Mouse (Mus musculus): ENCODE measurements around the gene Ylpm1. TPM values are rescaled to one million over a fixed set of nuclear protein-coding genes. Genes with fewer than 3 reads are reported as not detected.
A peak's percentile ranks its signal among the peaks of the same experiment; 100 is the strongest.

Ylpm1 gene
- polyA plus RNA-seq, 1 experiment from 2014 or later, result 47.8 TPM

- H3K36me3 ChIP-seq (replicated peaks), result no peaks in the 10 kb centered on the region
- H3K9me3 ChIP-seq, result no peaks in the 10 kb centered on the region
- H3K4me1 ChIP-seq, result peaks cover 3% of the 10 kb centered on the region
- H3K4me2 ChIP-seq, result no peak overlapping the region
- H3K27ac ChIP-seq, result no peak overlapping the region
- no peak overlapping the region for H3K4me3 ChIP-seq (replicated peaks)
- 86% methylated on average over 7 of the region's 7 CpGs for WGBS
- no peaks in the 10 kb centered on the region for H3K27me3 ChIP-seq
- no peak for ATAC-seq (ENCODE audit: low FRiP score)
- H3K9ac ChIP-seq, result no peak overlapping the region
These were observed 99.7 kb downstream of the Ylpm1 start for GRCm38 (mm10) chr12:85095859-85096258.

- no peaks in the 10 kb centered on the region for H3K9me3 ChIP-seq
- no peaks in the 10 kb centered on the region for H3K36me3 ChIP-seq (replicated peaks)
- no peaks in the 10 kb centered on the region for H3K27me3 ChIP-seq
- H3K4me3 ChIP-seq (replicated peaks), result no peak overlapping the region
- 61% methylated on average over 14 of the region's 14 CpGs for WGBS
- H3K4me2 ChIP-seq, result no peak overlapping the region
- ATAC-seq (ENCODE audit: low FRiP score), result no peak
- H3K9ac ChIP-seq, result no peak overlapping the region
- H3K27ac ChIP-seq, result no peak overlapping the region
- H3K4me1 ChIP-seq, result no peaks in the 10 kb centered on the region
These were observed 104.9 kb downstream of the Ylpm1 start for GRCm38 (mm10) chr12:85101001-85101400.

GRCm38 (mm10) chr12:85101521-85102106 is 105.5 kb downstream of the Ylpm1 start:
- H3K27ac ChIP-seq, result no peak overlapping the region
- no peak for ATAC-seq (ENCODE audit: low FRiP score)
- H3K4me3 ChIP-seq (replicated peaks), result no peak overlapping the region
- H3K4me1 ChIP-seq, result peaks cover 6% of the 10 kb centered on the region
- no peak overlapping the region for H3K9ac ChIP-seq
- WGBS, result 76% methylated on average over 5 of the region's 5 CpGs
- no peaks in the 10 kb centered on the region for H3K27me3 ChIP-seq
- H3K36me3 ChIP-seq (replicated peaks), result no peaks in the 10 kb centered on the region
- H3K9me3 ChIP-seq, result no peaks in the 10 kb centered on the region
- H3K4me2 ChIP-seq, result no peak overlapping the region

- H3K27me3 ChIP-seq, result no peaks in the 10 kb centered on the region
- H3K36me3 ChIP-seq (replicated peaks), result no peaks in the 10 kb centered on the region
- H3K4me1 ChIP-seq, result peaks cover 7% of the 10 kb centered on the region
- no peak overlapping the region for H3K4me2 ChIP-seq
- H3K4me3 ChIP-seq (replicated peaks), result no peak overlapping the region
- WGBS, result 83% methylated on average over 8 of the region's 8 CpGs
- H3K9me3 ChIP-seq, result no peaks in the 10 kb centered on the region
- no peak overlapping the region for H3K27ac ChIP-seq
- H3K9ac ChIP-seq, result no peak overlapping the region
- no peak for ATAC-seq (ENCODE audit: low FRiP score)
These were observed 107.0 kb downstream of the Ylpm1 start for GRCm38 (mm10) chr12:85103096-85103495.

GRCm38 (mm10) chr12:85104789-85105188 is 108.7 kb downstream of the Ylpm1 start:
- no peaks in the 10 kb centered on the region for H3K36me3 ChIP-seq (replicated peaks)
- H3K4me3 ChIP-seq (replicated peaks), result no peak overlapping the region
- no peak overlapping the region for H3K4me2 ChIP-seq
- no peaks in the 10 kb centered on the region for H3K9me3 ChIP-seq
- ATAC-seq (ENCODE audit: low FRiP score), result no peak
- 83% methylated on average over 8 of the region's 8 CpGs for WGBS
- H3K9ac ChIP-seq, result no peak overlapping the region
- H3K27me3 ChIP-seq, result no peaks in the 10 kb centered on the region
- peaks cover 14% of the 10 kb centered on the region for H3K4me1 ChIP-seq
- no peak overlapping the region for H3K27ac ChIP-seq

GRCm38 (mm10) chr12:85106292-85106691 is 110.2 kb downstream of the Ylpm1 start:
- Histone ChIP-seq H3K9me3 (no peaks in the 10 kb centered on the region), H3K9ac (no peak overlapping the region), H3K27me3 (no peaks in the 10 kb centered on the region), H3K36me3 (replicated peaks) (no peaks in the 10 kb centered on the region), H3K4me3 (replicated peaks) (no peak overlapping the region; the same call in 1 of the 2 replicates), H3K4me2 (0 out of 2 replicates have a peak overlapping the region, but pooled peaks have one; percentile 10), H3K27ac (no peak overlapping the region), H3K4me1 (peaks cover 20% of the 10 kb centered on the region)
- 3% methylated on average over 8 of the region's 8 CpGs for WGBS
- no peak for ATAC-seq (ENCODE audit: low FRiP score)

GRCm38 (mm10) chr12:85108643-85109042 is 112.5 kb downstream of the Ylpm1 start:
- Histone ChIP-seq H3K9me3 (no peaks in the 10 kb centered on the region), H3K9ac (no peak overlapping the region), H3K27ac (no peak overlapping the region), H3K36me3 (replicated peaks) (no peaks in the 10 kb centered on the region), H3K4me1 (peaks cover 39% of the 10 kb centered on the region), H3K4me3 (replicated peaks) (no peak overlapping the region), H3K4me2 (no peak overlapping the region), H3K27me3 (no peaks in the 10 kb centered on the region)
- ATAC-seq (ENCODE audit: low FRiP score), result no peak
- 56% methylated on average over 3 of the region's 3 CpGs for WGBS

GRCm38 (mm10) chr12:85109426-85109825 is 113.3 kb downstream of the Ylpm1 start:
- H3K9ac ChIP-seq, result no peak overlapping the region
- peak overlapping the region; percentile 90; the same call in 1 of the 2 replicates for H3K4me2 ChIP-seq
- H3K27me3 ChIP-seq, result no peaks in the 10 kb centered on the region
- no peak overlapping the region for H3K27ac ChIP-seq
- WGBS, result 22% methylated on average over 4 of the region's 4 CpGs
- no peak for ATAC-seq (ENCODE audit: low FRiP score)
- peaks cover 39% of the 10 kb centered on the region for H3K4me1 ChIP-seq
- no peaks in the 10 kb centered on the region for H3K9me3 ChIP-seq
- H3K4me3 ChIP-seq (replicated peaks), result no peak overlapping the region
- H3K36me3 ChIP-seq (replicated peaks), result no peaks in the 10 kb centered on the region

GRCm38 (mm10) chr12:85110011-85110697 is 114.0 kb downstream of the Ylpm1 start:
- peaks cover 7% of the 10 kb centered on the region; the same call in 1 of the 2 replicates for H3K36me3 ChIP-seq (replicated peaks)
- ATAC-seq (ENCODE audit: low FRiP score), result peak; percentile 13; the same call in 1 of the 2 replicates
- H3K27me3 ChIP-seq, result no peaks in the 10 kb centered on the region
- no peaks in the 10 kb centered on the region for H3K9me3 ChIP-seq
- peaks cover 39% of the 10 kb centered on the region for H3K4me1 ChIP-seq
- peak overlapping the region; percentile 85 for H3K27ac ChIP-seq
- H3K4me2 ChIP-seq, result peak overlapping the region; percentile 90
- 16% methylated on average over 15 of the region's 18 CpGs for WGBS
- peak overlapping the region; percentile 98 for H3K9ac ChIP-seq
- H3K4me3 ChIP-seq (replicated peaks), result peak overlapping the region; percentile 99

- H3K4me1 ChIP-seq, result peaks cover 39% of the 10 kb centered on the region
- H3K9me3 ChIP-seq, result no peaks in the 10 kb centered on the region
- ATAC-seq (ENCODE audit: low FRiP score), result peak; percentile 97
These were observed 114.8 kb downstream of the Ylpm1 start, which contains the start of the genes Prox2 and Dlst for GRCm38 (mm10) chr12:85110698-85111592. Gene Prox2, minus strand, starts transcription at chr12:85110759. Gene Dlst, plus strand, starts transcription at chr12:85110833.

GRCm38 (mm10) chr12:85112550-85113251 is 116.6 kb downstream of the Ylpm1 start:
- Histone ChIP-seq H3K4me3 (replicated peaks) (peak overlapping the region; percentile 99; the same call in 1 of the 2 replicates), H3K4me2 (peak overlapping the region; percentile 90), H3K27ac (no peak overlapping the region), H3K4me1 (peaks cover 32% of the 10 kb centered on the region), H3K27me3 (no peaks in the 10 kb centered on the region), H3K9ac (no peak overlapping the region), H3K9me3 (no peaks in the 10 kb centered on the region), H3K36me3 (replicated peaks) (peaks cover 15% of the 10 kb centered on the region; the same call in 1 of the 2 replicates)
- 92% methylated on average over 7 of the region's 7 CpGs for WGBS
- no peak for ATAC-seq (ENCODE audit: low FRiP score)

More at GRCm38 (mm10) chr12:85110698-85111592, 114.8 kb downstream of the Ylpm1 start, which contains the start of the genes Prox2 and Dlst:
- H3K36me3 ChIP-seq (replicated peaks), result peaks cover 14% of the 10 kb centered on the region; the same call in 1 of the 2 replicates
- WGBS, result under 1% methylated on average over 83 of the region's 83 CpGs
- H3K9ac ChIP-seq, result peak within 1 kb of the TSS; percentile 98
- peak within 1 kb of the TSS; percentile 85 for H3K27ac ChIP-seq
- H3K4me2 ChIP-seq, result peak within 1 kb of the TSS; percentile 90
- peak within 1 kb of the TSS; percentile 99 for H3K4me3 ChIP-seq (replicated peaks)
- H3K27me3 ChIP-seq, result no peaks in the 10 kb centered on the region

Measured in forebrain, embryonic 12.5 days (tissue).